Mouse (Mus musculus) embryonic facial prominence, embryonic 12.5 days (tissue): Measurements from ENCODE around the gene Snx30. TPM values are rescaled to one million over a fixed set of nuclear protein-coding genes. Genes with fewer than 3 reads are reported as not detected.

ENCODE experiments used
- ATAC-seq: fragments of 200-750 bp; cut with Nextera tagmentation; 2 replicates; pipeline ENCODE4 v1.8.0; 2017; ENCODE audit not compliant: insufficient number of reproducible peaks, insufficient read depth, low FRiP score, low TSS enrichment
- H3K27ac ChIP-seq: fragments of 300-500 bp; sonication (generic); 2 replicates; pipeline ENCODE4 v1.5.1; 2016; ENCODE audit warnings: mild to moderate bottlenecking
- H3K27me3 ChIP-seq: fragments of 300-500 bp; sonication (generic); 2 replicates; pipeline ENCODE4 v1.6.1; 2016; ENCODE audit warnings: mild to moderate bottlenecking, moderate library complexity
- H3K36me3 ChIP-seq: fragments of 300-500 bp; sonication (generic); 2 replicates; pipeline ENCODE4 v1.6.1; 2016; ENCODE audit warnings: mild to moderate bottlenecking
- H3K4me1 ChIP-seq: fragments of 300-500 bp; sonication (generic); 2 replicates; pipeline ENCODE4 v1.6.1; 2016
- H3K4me2 ChIP-seq: fragments of 300-500 bp; sonication (generic); replicated peaks from 2 replicates; pipeline ENCODE4 v1.6.1; 2016; ENCODE audit warnings: mild to moderate bottlenecking, moderate library complexity
- H3K4me3 ChIP-seq: fragments of 300-500 bp; sonication (generic); 2 replicates; pipeline ENCODE4 v1.5.1; 2016; ENCODE audit warnings: mild to moderate bottlenecking
- H3K9ac ChIP-seq: fragments of 300-500 bp; sonication (generic); 2 replicates; pipeline ENCODE4 v1.6.1; 2016; ENCODE audit warnings: mild to moderate bottlenecking, moderate library complexity
- H3K9me3 ChIP-seq: fragments of 300-500 bp; sonication (generic); 2 replicates; pipeline ENCODE4 v1.6.1; 2016; ENCODE audit warnings: mild to moderate bottlenecking, moderate library complexity
- WGBS: fragments of 180-500 bp; shearing (Covaris S2); methylation state at CpG from one replicate; pipeline ENCODE4 v1.1.7; 2016; 5-methylcytosine and 5-hydroxymethylcytosine counted together
- polyA plus RNA-seq: library from polyadenylated mRNA; unstranded; fragments of >200 nt; fragmentation: Nextera tagmentation; extraction: Ambion mirVana; gene quantifications from 2 replicates; pipeline ENCODE4 v1.2.1, GENCODE M21; 2016

The Snx30 gene
- polyA plus RNA-seq, 1 experiment from 2014 or later = 14.0 TPM

- Histone ChIP-seq H3K36me3 (no peaks in the 10 kb centered on the region), H3K4me3 (no peak within 1 kb of the TSS), H3K9me3 (no peaks in the 10 kb centered on the region), H3K4me2 (peak within 1 kb of the TSS; percentile 13; the same call in 1 of the 2 replicates), H3K4me1 (no peaks in the 10 kb centered on the region), H3K27me3 (peaks cover 24% of the 10 kb centered on the region), H3K27ac (no peak within 1 kb of the TSS), H3K9ac (no peak within 1 kb of the TSS)
- ATAC-seq = no peak
- 10% methylated on average over 22 of the region's 22 CpGs for WGBS
Measured at GRCm38 (mm10) chr4:59914608-59915403, 109.2 kb downstream of the Snx30 start, which contains the start of gene Slc46a2. Slc46a2 (minus strand) TSS chr4:59915056.

GRCm38 (mm10) chr4:59917966-59918365 is 112.3 kb downstream of the Snx30 start:
- no peaks in the 10 kb centered on the region for H3K4me1 ChIP-seq
- H3K4me3 ChIP-seq = no peak overlapping the region
- no peaks in the 10 kb centered on the region for H3K36me3 ChIP-seq
- H3K4me2 ChIP-seq = no peak overlapping the region
- H3K9ac ChIP-seq = no peak overlapping the region
- no peaks in the 10 kb centered on the region for H3K9me3 ChIP-seq
- WGBS = 96% methylated on average over 3 of the region's 3 CpGs
- H3K27me3 ChIP-seq = peaks cover 24% of the 10 kb centered on the region
- no peak for ATAC-seq
- no peak overlapping the region for H3K27ac ChIP-seq

GRCm38 (mm10) chr4:59925082-59925481 is 119.4 kb downstream of the Snx30 start:
- Histone ChIP-seq H3K27me3 (no peaks in the 10 kb centered on the region), H3K36me3 (no peaks in the 10 kb centered on the region), H3K9ac (no peak overlapping the region), H3K4me3 (no peak overlapping the region), H3K27ac (no peak overlapping the region), H3K9me3 (no peaks in the 10 kb centered on the region), H3K4me1 (no peaks in the 10 kb centered on the region), H3K4me2 (no peak overlapping the region)
- WGBS = 81% methylated on average over 9 of the region's 9 CpGs
- no peak for ATAC-seq

- no peak for ATAC-seq
- H3K9ac ChIP-seq = no peak overlapping the region
- no peak overlapping the region for H3K4me2 ChIP-seq
- H3K4me1 ChIP-seq = no peaks in the 10 kb centered on the region
- no peaks in the 10 kb centered on the region for H3K36me3 ChIP-seq
- WGBS = 90% methylated on average over 3 of the region's 3 CpGs
- H3K9me3 ChIP-seq = no peaks in the 10 kb centered on the region
- no peaks in the 10 kb centered on the region for H3K27me3 ChIP-seq
- no peak overlapping the region for H3K4me3 ChIP-seq
- no peak overlapping the region for H3K27ac ChIP-seq
Measured at GRCm38 (mm10) chr4:59927666-59928065, 122.0 kb downstream of the Snx30 start.

- no peaks in the 10 kb centered on the region for H3K36me3 ChIP-seq
- H3K4me2 ChIP-seq = no peak overlapping the region
- no peak overlapping the region for H3K4me3 ChIP-seq
- H3K9ac ChIP-seq = no peak overlapping the region
- WGBS = 14% methylated on average over 6 of the region's 6 CpGs
- H3K27me3 ChIP-seq = no peaks in the 10 kb centered on the region
- ATAC-seq = no peak
- H3K27ac ChIP-seq = no peak overlapping the region
- H3K9me3 ChIP-seq = no peaks in the 10 kb centered on the region
- H3K4me1 ChIP-seq = no peaks in the 10 kb centered on the region
Measured at GRCm38 (mm10) chr4:59928347-59928746, 122.7 kb downstream of the Snx30 start.

- Histone ChIP-seq H3K9ac (no peak overlapping the region), H3K9me3 (no peaks in the 10 kb centered on the region), H3K4me1 (no peaks in the 10 kb centered on the region), H3K4me3 (no peak overlapping the region), H3K27me3 (no peaks in the 10 kb centered on the region), H3K27ac (no peak overlapping the region), H3K4me2 (no peak overlapping the region), H3K36me3 (no peaks in the 10 kb centered on the region)
- 56% methylated on average over 6 of the region's 6 CpGs for WGBS
- ATAC-seq = peak; percentile 69; the same call in 1 of the 2 replicates
Measured at GRCm38 (mm10) chr4:59932505-59933281, 127.1 kb downstream of the Snx30 start.

GRCm38 (mm10) chr4:59937543-59937942 is 131.9 kb downstream of the Snx30 start:
- WGBS = 72% methylated on average over 2 of the region's 2 CpGs
- H3K9me3 ChIP-seq = no peaks in the 10 kb centered on the region
- H3K9ac ChIP-seq = no peak overlapping the region
- H3K4me2 ChIP-seq = no peak overlapping the region
- ATAC-seq = no peak
- H3K4me3 ChIP-seq = no peak overlapping the region
- H3K4me1 ChIP-seq = no peaks in the 10 kb centered on the region
- H3K36me3 ChIP-seq = no peaks in the 10 kb centered on the region
- H3K27ac ChIP-seq = no peak overlapping the region
- H3K27me3 ChIP-seq = no peaks in the 10 kb centered on the region

Other genes starting within 250 kb of the Snx30 start
- gene Hsdl2, start 224.3 kb upstream of the Snx30 start, polyA plus RNA-seq = 27.6 and 28.0 TPM in 2 replicates
- 37.3 and 40.3 TPM in 2 replicates for gene E130308A19Rik, start 179.6 kb upstream of the Snx30 start, polyA plus RNA-seq
- gene Inip, start 4.3 kb upstream of the Snx30 start, polyA plus RNA-seq = 71.7 and 78.2 TPM in 2 replicates
- gene Slc46a2, start 109.2 kb downstream of the Snx30 start, polyA plus RNA-seq = 0.08 TPM in 1 of 2 replicates, not detected in the other
- gene Mup4, start 154.9 kb downstream of the Snx30 start, polyA plus RNA-seq = not detected in 2 replicates
- gene Mup6, start 158.5 kb downstream of the Snx30 start, polyA plus RNA-seq = not detected in 2 replicates